Mouse (Mus musculus): ENCODE results near the gene Cacna1e. TPM values are rescaled to one million over a fixed set of nuclear protein-coding genes. Genes with fewer than 3 reads are reported as not detected.

Gene Cacna1e
- total and polyA plus RNA-seq, 3 experiments: 0.22 TPM; not detected in 2

DNA sequence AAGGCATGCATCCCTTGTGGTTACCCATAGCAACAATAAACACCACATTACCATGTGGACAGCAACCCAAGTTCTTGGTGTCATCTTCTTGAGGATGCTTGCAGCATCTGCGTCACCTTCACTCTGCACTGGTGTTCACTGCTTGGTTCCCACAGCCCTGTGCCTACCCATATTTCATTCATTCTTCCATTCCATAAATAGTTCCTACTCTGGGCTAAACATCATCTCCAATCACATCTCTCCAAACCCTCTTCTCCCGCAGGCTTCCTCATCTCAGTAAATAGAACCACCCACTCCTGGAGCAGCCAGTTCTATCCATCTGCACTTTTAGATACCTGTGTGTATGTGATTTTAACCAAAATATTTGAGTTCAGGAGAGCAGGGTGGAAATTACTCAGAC is 408.6 kb downstream of the Cacna1e start:
- Histone ChIP-seq H3K4me1 (ENCODE audit: insufficient read depth, low read depth, low read length) (no peaks in the 10 kb centered on the region), H3K4me3 (ENCODE audit: low read depth, low read length) (no peak overlapping the region), H3K36me3 (replicated peaks) (no peaks in the 10 kb centered on the region), H3K27me3 (ENCODE audit: insufficient read depth, low read length) (no peaks in the 10 kb centered on the region), H3K9me3 (replicated peaks) (peaks cover 46% of the 10 kb centered on the region)
- TF ChIP-seq CTCF (IDR thresholded peaks at IDR 0.05; ENCODE audit: low read depth, low read length) (no peak), TAL1 (conservative IDR thresholded peaks at IDR 0.05; ENCODE audit: low read depth, low read length) (no peak), POLR2AphosphoS5 (IDR thresholded peaks at IDR 0.05; ENCODE audit: insufficient replicate concordance, low read depth, low read length) (no peak), GATA1 (IDR thresholded peaks at IDR 0.05; ENCODE audit: borderline replicate concordance, low read length) (no peak), GATA2 (IDR thresholded peaks at IDR 0.05; ENCODE audit: borderline replicate concordance, low read depth, low read length) (no peak)
- ATAC-seq (ENCODE audit: extremely low read depth, insufficient number of reproducible peaks, low FRiP score, poor library complexity, severe bottlenecking) (no peak), DNase-seq (ENCODE audit: low spot score) (no peak)

- Histone ChIP-seq H3K4me1 (ENCODE audit: insufficient read depth, low read depth, low read length) (no peaks in the 10 kb centered on the region), H3K27me3 (ENCODE audit: insufficient read depth, low read length) (no peaks in the 10 kb centered on the region), H3K9me3 (replicated peaks) (peaks cover 53% of the 10 kb centered on the region), H3K4me3 (ENCODE audit: low read depth, low read length) (no peak overlapping the region), H3K36me3 (replicated peaks) (no peaks in the 10 kb centered on the region)
- TF ChIP-seq GATA2 (IDR thresholded peaks at IDR 0.05; ENCODE audit: borderline replicate concordance, low read depth, low read length) (no peak), POLR2AphosphoS5 (IDR thresholded peaks at IDR 0.05; ENCODE audit: insufficient replicate concordance, low read depth, low read length) (no peak)
- ATAC-seq (ENCODE audit: extremely low read depth, insufficient number of reproducible peaks, low FRiP score, poor library complexity, severe bottlenecking) (no peak), DNase-seq (ENCODE audit: low spot score) (no peak)
Measured at GRCm38 (mm10) chr1:154474156-154474555, 410.1 kb downstream of the Cacna1e start.

DNA sequence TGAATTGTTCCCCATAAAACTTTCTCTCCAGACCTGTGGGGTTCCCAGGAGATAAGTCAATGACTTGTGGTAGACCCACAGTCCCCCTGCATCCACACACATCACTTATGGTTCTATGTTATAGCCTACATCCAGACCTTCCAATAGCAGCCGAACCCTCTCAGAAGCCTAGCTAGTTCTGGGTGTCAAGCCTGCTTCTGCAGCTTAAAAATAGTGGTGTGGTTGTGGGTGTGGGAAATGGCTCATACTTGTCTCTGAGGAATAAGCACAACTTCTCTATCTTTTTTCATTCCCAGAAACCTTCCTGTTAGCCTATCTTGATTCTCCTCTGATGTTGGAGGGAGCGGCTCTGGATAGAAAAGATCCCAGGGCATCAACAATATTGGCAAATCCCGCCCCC is 417.0 kb downstream of the Cacna1e start:
- TF ChIP-seq CTCF (IDR thresholded peaks at IDR 0.05; ENCODE audit: low read depth, low read length): no peak
- TF ChIP-seq GATA1 (IDR thresholded peaks at IDR 0.05; ENCODE audit: borderline replicate concordance, low read length): no peak
- no peak for TF ChIP-seq TAL1 (conservative IDR thresholded peaks at IDR 0.05; ENCODE audit: low read depth, low read length)
- no peak for TF ChIP-seq POLR2AphosphoS5 (IDR thresholded peaks at IDR 0.05; ENCODE audit: insufficient replicate concordance, low read depth, low read length)
- TF ChIP-seq GATA2 (IDR thresholded peaks at IDR 0.05; ENCODE audit: borderline replicate concordance, low read depth, low read length): no peak
- no peaks in the 10 kb centered on the region for H3K36me3 ChIP-seq (replicated peaks)
- H3K4me3 ChIP-seq (ENCODE audit: low read depth, low read length): no peak overlapping the region
- no peaks in the 10 kb centered on the region for H3K27me3 ChIP-seq (ENCODE audit: insufficient read depth, low read length)
- DNase-seq (ENCODE audit: low spot score): no peak
- no peaks in the 10 kb centered on the region for H3K4me1 ChIP-seq (ENCODE audit: insufficient read depth, low read depth, low read length)
- ATAC-seq (ENCODE audit: extremely low read depth, insufficient number of reproducible peaks, low FRiP score, poor library complexity, severe bottlenecking): no peak
- H3K9me3 ChIP-seq (replicated peaks): peaks cover 49% of the 10 kb centered on the region

DNA sequence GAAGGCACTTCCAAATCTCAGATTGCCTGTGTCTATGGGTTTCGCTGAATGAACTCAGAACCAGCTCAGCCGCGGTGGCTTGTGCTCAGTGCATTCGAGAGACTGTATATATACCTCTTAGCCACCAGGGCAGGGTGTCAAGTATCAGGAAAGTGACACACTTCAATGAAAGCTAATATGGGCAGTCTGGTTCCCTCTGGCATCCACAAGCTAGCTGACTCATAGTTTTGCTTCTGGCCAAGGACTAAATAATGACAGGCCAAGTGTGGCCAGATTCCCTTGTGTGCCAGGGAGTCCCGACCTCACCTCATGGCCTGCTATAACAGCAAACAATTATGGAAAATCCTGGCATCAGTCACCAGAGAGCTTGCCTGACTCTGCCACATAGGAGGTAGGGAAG is 422.8 kb downstream of the Cacna1e start:
- no peak for DNase-seq (ENCODE audit: low spot score)
- Histone ChIP-seq H3K4me3 (ENCODE audit: low read depth, low read length) (no peak overlapping the region), H3K4me1 (ENCODE audit: insufficient read depth, low read depth, low read length) (no peaks in the 10 kb centered on the region), H3K9me3 (replicated peaks) (peaks cover 26% of the 10 kb centered on the region), H3K36me3 (replicated peaks) (no peaks in the 10 kb centered on the region), H3K27me3 (ENCODE audit: insufficient read depth, low read length) (no peaks in the 10 kb centered on the region)
- TF ChIP-seq POLR2AphosphoS5 (IDR thresholded peaks at IDR 0.05; ENCODE audit: insufficient replicate concordance, low read depth, low read length): no peak
- no peak for TF ChIP-seq TAL1 (conservative IDR thresholded peaks at IDR 0.05; ENCODE audit: low read depth, low read length)
- TF ChIP-seq GATA2 (IDR thresholded peaks at IDR 0.05; ENCODE audit: borderline replicate concordance, low read depth, low read length): no peak
- no peak for TF ChIP-seq GATA1 (IDR thresholded peaks at IDR 0.05; ENCODE audit: borderline replicate concordance, low read length)
- no peak for TF ChIP-seq CTCF (IDR thresholded peaks at IDR 0.05; ENCODE audit: low read depth, low read length)
- ATAC-seq (ENCODE audit: extremely low read depth, insufficient number of reproducible peaks, low FRiP score, poor library complexity, severe bottlenecking): no peak

DNA sequence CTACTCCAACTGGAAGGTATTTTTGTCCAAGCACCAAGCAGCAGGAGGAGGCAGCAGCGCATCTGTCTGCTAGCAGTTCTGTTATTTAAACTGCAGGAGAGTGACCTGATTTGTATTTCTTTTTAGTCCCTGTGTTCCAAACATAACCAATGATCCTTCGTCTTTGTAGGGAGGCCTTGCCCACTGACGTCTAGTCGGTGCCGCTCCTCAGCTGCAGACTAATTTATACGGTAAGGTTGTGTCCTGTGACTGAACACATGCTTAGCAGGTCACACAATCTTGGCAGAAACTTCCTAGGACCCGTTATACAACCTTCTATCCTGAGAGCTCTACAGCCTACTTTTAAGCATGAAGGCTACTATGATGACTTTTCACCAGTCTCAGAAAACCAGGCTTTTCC is 424.2 kb downstream of the Cacna1e start:
- DNase-seq (ENCODE audit: low spot score) (no peak), ATAC-seq (ENCODE audit: extremely low read depth, insufficient number of reproducible peaks, low FRiP score, poor library complexity, severe bottlenecking) (no peak)
- Histone ChIP-seq H3K27me3 (ENCODE audit: insufficient read depth, low read length) (no peaks in the 10 kb centered on the region), H3K4me1 (ENCODE audit: insufficient read depth, low read depth, low read length) (no peaks in the 10 kb centered on the region), H3K36me3 (replicated peaks) (no peaks in the 10 kb centered on the region), H3K9me3 (replicated peaks) (peaks cover 19% of the 10 kb centered on the region), H3K4me3 (ENCODE audit: low read depth, low read length) (no peak overlapping the region)
- TF ChIP-seq GATA1 (IDR thresholded peaks at IDR 0.05; ENCODE audit: borderline replicate concordance, low read length) (no peak), TAL1 (conservative IDR thresholded peaks at IDR 0.05; ENCODE audit: low read depth, low read length) (no peak), CTCF (IDR thresholded peaks at IDR 0.05; ENCODE audit: low read depth, low read length) (no peak), GATA2 (IDR thresholded peaks at IDR 0.05; ENCODE audit: borderline replicate concordance, low read depth, low read length) (no peak), POLR2AphosphoS5 (IDR thresholded peaks at IDR 0.05; ENCODE audit: insufficient replicate concordance, low read depth, low read length) (no peak)

DNA sequence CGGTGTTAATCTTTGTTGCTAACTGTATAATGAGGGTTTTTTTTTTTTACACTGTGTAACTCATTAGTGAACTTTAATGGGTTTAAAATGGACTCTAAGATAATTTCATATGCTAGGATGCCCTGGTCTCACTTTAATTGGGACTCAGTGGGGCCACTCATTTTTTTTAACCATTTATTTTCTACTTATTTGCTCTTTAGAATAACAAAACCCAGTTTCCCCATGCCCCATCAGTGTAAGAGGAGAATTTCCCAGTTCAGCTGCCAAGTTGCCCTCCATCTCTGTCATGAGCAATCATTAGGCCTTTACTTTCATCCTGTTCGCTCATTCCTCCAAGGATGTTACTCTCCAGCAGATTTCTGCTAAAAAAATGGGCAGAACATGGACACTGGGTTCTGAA is 425.7 kb downstream of the Cacna1e start:
- Histone ChIP-seq H3K36me3 (replicated peaks) (no peaks in the 10 kb centered on the region), H3K4me3 (ENCODE audit: low read depth, low read length) (no peak overlapping the region), H3K9me3 (replicated peaks) (peaks cover 16% of the 10 kb centered on the region), H3K27me3 (ENCODE audit: insufficient read depth, low read length) (no peaks in the 10 kb centered on the region), H3K4me1 (ENCODE audit: insufficient read depth, low read depth, low read length) (no peaks in the 10 kb centered on the region)
- DNase-seq (ENCODE audit: low spot score) (no peak), ATAC-seq (ENCODE audit: extremely low read depth, insufficient number of reproducible peaks, low FRiP score, poor library complexity, severe bottlenecking) (no peak)
- TF ChIP-seq GATA1 (IDR thresholded peaks at IDR 0.05; ENCODE audit: borderline replicate concordance, low read length) (no peak), GATA2 (IDR thresholded peaks at IDR 0.05; ENCODE audit: borderline replicate concordance, low read depth, low read length) (no peak)

DNA sequence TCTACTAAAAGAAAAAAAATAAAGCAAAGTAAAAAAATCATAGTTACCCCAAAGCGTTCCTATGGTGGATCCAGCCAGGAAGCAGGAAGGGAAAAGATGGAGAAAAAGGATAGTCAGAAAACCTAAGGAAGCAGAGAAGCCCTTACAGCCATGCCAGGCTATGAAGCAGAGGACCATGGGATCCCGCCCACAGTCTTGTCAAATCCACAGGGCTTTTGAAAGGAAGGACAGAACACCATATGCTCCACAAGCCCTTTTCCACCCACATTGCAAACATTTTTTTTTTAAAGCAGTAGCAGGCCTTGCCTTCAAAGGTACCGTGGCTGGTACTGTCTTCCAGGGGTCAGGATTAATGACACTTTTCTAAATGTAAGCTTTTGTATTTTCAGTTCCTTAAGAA is 433.5 kb downstream of the Cacna1e start:
- Histone ChIP-seq H3K36me3 (replicated peaks) (no peaks in the 10 kb centered on the region), H3K4me1 (ENCODE audit: insufficient read depth, low read depth, low read length) (no peaks in the 10 kb centered on the region), H3K27me3 (ENCODE audit: insufficient read depth, low read length) (no peaks in the 10 kb centered on the region), H3K9me3 (replicated peaks) (peaks cover 9% of the 10 kb centered on the region), H3K4me3 (ENCODE audit: low read depth, low read length) (no peak overlapping the region)
- DNase-seq (ENCODE audit: low spot score) (no peak), ATAC-seq (ENCODE audit: extremely low read depth, insufficient number of reproducible peaks, low FRiP score, poor library complexity, severe bottlenecking) (no peak)
- TF ChIP-seq POLR2AphosphoS5 (IDR thresholded peaks at IDR 0.05; ENCODE audit: insufficient replicate concordance, low read depth, low read length): no peak
- no peak for TF ChIP-seq GATA2 (IDR thresholded peaks at IDR 0.05; ENCODE audit: borderline replicate concordance, low read depth, low read length)
- no peak for TF ChIP-seq TAL1 (conservative IDR thresholded peaks at IDR 0.05; ENCODE audit: low read depth, low read length)
